ENCODE assay signal across 31 mouse cellular contexts in genomic region chr13:41384896-41385295, GRCm38 (mm10).
"Had no signal": no experiment of that assay in that cellular context is flagged by ENCODE, and none has a peak within 500 bp of the region (broad histone marks: within the 10 kb centered on the region; RNA-seq: fewer than 3 reads in every experiment).

No protein-coding gene starts in this region.

- H3K4me2 ChIP-seq: limb, embryonic 12.5 days; limb, embryonic 13.5 days; limb, embryonic 15.5 days; liver, embryonic 11.5 days; liver, embryonic 12.5 days; liver, embryonic 13.5 days; liver, embryonic 15.5 days; lung, embryonic 14.5 days; lung, embryonic 15.5 days; midbrain, embryonic 11.5 days; midbrain, embryonic 12.5 days; midbrain, embryonic 13.5 days; midbrain, embryonic 15.5 days had no signal

- DNase-seq: left cerebral cortex, postnatal 4 days; liver; liver, embryonic 13.5 days; liver, postnatal 0 days; lung, adult 18-20 months; lung, adult 2 months; lung, embryonic 14.5 days; lung, postnatal 10 days; lung, postnatal 14 days; lung, postnatal 36 days; lung, postnatal 4 days; midbrain, embryonic 14.5 days had no signal

- H3K9me3 ChIP-seq: limb, embryonic 10.5 days; limb, embryonic 12.5 days; limb, embryonic 13.5 days; limb, embryonic 15.5 days; liver, embryonic 12.5 days; liver, embryonic 13.5 days; liver, embryonic 15.5 days; lung, embryonic 15.5 days; megakaryocyte, embryonic 14.5 days; midbrain, embryonic 10.5 days; midbrain, embryonic 12.5 days; midbrain, embryonic 13.5 days; midbrain, embryonic 15.5 days had no signal

- H3K36me3 ChIP-seq: limb, embryonic 10.5 days; limb, embryonic 12.5 days; limb, embryonic 13.5 days; limb, embryonic 15.5 days; liver, embryonic 12.5 days; liver, embryonic 13.5 days; liver, embryonic 15.5 days; lung, embryonic 15.5 days; midbrain, embryonic 10.5 days; midbrain, embryonic 12.5 days; midbrain, embryonic 13.5 days; midbrain, embryonic 15.5 days had no signal

- H3K9ac ChIP-seq: limb, embryonic 12.5 days; limb, embryonic 13.5 days; limb, embryonic 15.5 days; liver, embryonic 12.5 days; liver, embryonic 13.5 days; liver, embryonic 14.5 days; liver, embryonic 15.5 days; liver, postnatal 0 days; lung, embryonic 14.5 days; lung, embryonic 15.5 days; midbrain, embryonic 12.5 days; midbrain, embryonic 13.5 days; midbrain, embryonic 15.5 days had no signal

- H3K27me3 ChIP-seq: limb, embryonic 15.5 days; liver, embryonic 12.5 days; liver, embryonic 13.5 days; liver, embryonic 15.5 days; lung, embryonic 15.5 days; midbrain, embryonic 12.5 days; midbrain, embryonic 13.5 days; midbrain, embryonic 15.5 days had no signal

- H3K27ac ChIP-seq: limb, embryonic 10.5 days; limb, embryonic 13.5 days; liver, embryonic 12.5 days; liver, embryonic 13.5 days; liver, embryonic 14.5 days; liver, embryonic 15.5 days; lung, embryonic 15.5 days; macrophage; midbrain, embryonic 10.5 days; midbrain, embryonic 12.5 days; midbrain, embryonic 13.5 days; midbrain, embryonic 15.5 days had no signal

- H3K4me1 ChIP-seq: limb, embryonic 10.5 days; liver, embryonic 12.5 days; liver, embryonic 13.5 days; midbrain, embryonic 12.5 days; midbrain, embryonic 13.5 days; midbrain, embryonic 15.5 days had no signal

- H3K4me3 ChIP-seq: limb, embryonic 10.5 days; limb, embryonic 12.5 days; limb, embryonic 13.5 days; limb, embryonic 15.5 days; liver, embryonic 12.5 days; liver, embryonic 13.5 days; liver, embryonic 15.5 days; lung, embryonic 15.5 days; megakaryocyte, embryonic 14.5 days; midbrain, embryonic 10.5 days; midbrain, embryonic 12.5 days; midbrain, embryonic 13.5 days; midbrain, embryonic 15.5 days; myocyte had no signal

- ATAC-seq: liver, embryonic 12.5 days; liver, postnatal 0 days; lung, postnatal 0 days; midbrain, embryonic 13.5 days; midbrain, embryonic 15.5 days; midbrain, embryonic 16.5 days had no signal
